Mouse (Mus musculus) liver, embryonic 13.5 days (tissue): ENCODE measurements at regions not wholly inside any gene's neighbourhood (a gene's known extent, or its start where the extent isn't known, plus 50 kb on each side); places are given as distances from the start of the nearest gene placed in this dataset.

Experiments used
- ATAC-seq: fragments of 200-750 bp; cut with Nextera tagmentation; 2 replicates; pipeline ENCODE4 v1.8.0; 2017; ENCODE audit warnings: low read depth, mild to moderate bottlenecking, moderate number of reproducible peaks, moderate library complexity
- DNase-seq: peaks from one replicate; pipeline ENCODE4 v3.0.0; 2022
- H3K27ac ChIP-seq: fragments of 300-500 bp; sonication (generic); 2 replicates; pipeline ENCODE4 v1.5.1; 2015; ENCODE audit warnings: moderate library complexity, mild to moderate bottlenecking, inconsistent platforms
- H3K27me3 ChIP-seq: fragments of 300-500 bp; sonication (generic); 2 replicates; pipeline ENCODE4 v1.6.1; 2015; ENCODE audit warnings: mild to moderate bottlenecking, inconsistent platforms
- H3K36me3 ChIP-seq: fragments of 300-500 bp; sonication (generic); 2 replicates; pipeline ENCODE4 v1.6.1; 2015; ENCODE audit warnings: mild to moderate bottlenecking, inconsistent platforms
- H3K4me1 ChIP-seq: fragments of 300-500 bp; sonication (generic); replicated peaks from 2 replicates; pipeline ENCODE4 v1.6.1; 2015; ENCODE audit warnings: inconsistent platforms
- H3K4me2 ChIP-seq: fragments of 300-500 bp; sonication (generic); 2 replicates; pipeline ENCODE4 v1.6.1; 2015; ENCODE audit warnings: inconsistent platforms, mild to moderate bottlenecking, moderate library complexity
- H3K4me3 ChIP-seq: fragments of 300-500 bp; sonication (generic); replicated peaks from 2 replicates; pipeline ENCODE4 v1.5.1; 2015; ENCODE audit warnings: mild to moderate bottlenecking, inconsistent platforms
- H3K9ac ChIP-seq: fragments of 300-500 bp; sonication (generic); 2 replicates; pipeline ENCODE4 v1.6.1; 2015; ENCODE audit warnings: mild to moderate bottlenecking, inconsistent platforms
- H3K9me3 ChIP-seq: fragments of 300-500 bp; sonication (generic); replicated peaks from 2 replicates; pipeline ENCODE4 v1.6.1; 2016; ENCODE audit warnings: inconsistent platforms
- WGBS: fragments of 180-500 bp; shearing (Covaris S2); methylation state at CpG from one replicate; pipeline ENCODE4 v1.1.7; 2015; ENCODE audit not compliant: insufficient replicate concordance; 5-methylcytosine and 5-hydroxymethylcytosine counted together

GRCm38 (mm10) chr9:84253022-84253991, 328.4 kb downstream of the Bckdhb start:
- no peaks in the 10 kb centered on the region for H3K9me3 ChIP-seq
- DNase-seq: peak; percentile 0
- no peaks in the 10 kb centered on the region for H3K27me3 ChIP-seq
- WGBS: 15% methylated on average over 7 of the region's 7 CpGs
- H3K4me3 ChIP-seq: no peak overlapping the region
- H3K36me3 ChIP-seq: no peaks in the 10 kb centered on the region
- ATAC-seq: no peak
- no peak overlapping the region for H3K27ac ChIP-seq
- H3K9ac ChIP-seq: no peak overlapping the region
- no peaks in the 10 kb centered on the region for H3K4me1 ChIP-seq
- no peak overlapping the region for H3K4me2 ChIP-seq

- WGBS: 53% methylated on average over 1 of the region's 1 CpGs
- ATAC-seq: no peak
- H3K4me2 ChIP-seq: no peak overlapping the region
- no peak overlapping the region for H3K9ac ChIP-seq
- no peak overlapping the region for H3K27ac ChIP-seq
- H3K4me3 ChIP-seq: no peak overlapping the region
- no peaks in the 10 kb centered on the region for H3K9me3 ChIP-seq
- no peaks in the 10 kb centered on the region for H3K36me3 ChIP-seq
- H3K27me3 ChIP-seq: no peaks in the 10 kb centered on the region
- no peaks in the 10 kb centered on the region for H3K4me1 ChIP-seq
- no peak for DNase-seq
Observed at GRCm38 (mm10) chr9:84258488-84258887, 333.5 kb downstream of the Bckdhb start.

- no peaks in the 10 kb centered on the region for H3K4me1 ChIP-seq
- no peaks in the 10 kb centered on the region for H3K36me3 ChIP-seq
- no peaks in the 10 kb centered on the region for H3K9me3 ChIP-seq
- no peak for ATAC-seq
- H3K27ac ChIP-seq: no peak overlapping the region
- H3K4me3 ChIP-seq: no peak overlapping the region
- no peaks in the 10 kb centered on the region for H3K27me3 ChIP-seq
- no peak overlapping the region for H3K9ac ChIP-seq
- DNase-seq: no peak
- no peak overlapping the region for H3K4me2 ChIP-seq
Observed at GRCm38 (mm10) chr9:84259751-84260150, 334.8 kb downstream of the Bckdhb start.

- no peak overlapping the region for H3K27ac ChIP-seq
- H3K9ac ChIP-seq: no peak overlapping the region
- no peaks in the 10 kb centered on the region for H3K9me3 ChIP-seq
- ATAC-seq (no peak), DNase-seq (no peak)
- no peaks in the 10 kb centered on the region for H3K4me1 ChIP-seq
- WGBS: 58% methylated on average over 5 of the region's 5 CpGs
- no peak overlapping the region for H3K4me2 ChIP-seq
- no peak overlapping the region for H3K4me3 ChIP-seq
- H3K27me3 ChIP-seq: no peaks in the 10 kb centered on the region
- H3K36me3 ChIP-seq: no peaks in the 10 kb centered on the region
Observed at GRCm38 (mm10) chr9:84262151-84262550, 337.2 kb downstream of the Bckdhb start.

- no peaks in the 10 kb centered on the region for H3K9me3 ChIP-seq
- H3K27me3 ChIP-seq: no peaks in the 10 kb centered on the region
- ATAC-seq: no peak
- DNase-seq: no peak
- H3K4me1 ChIP-seq: no peaks in the 10 kb centered on the region
- 34% methylated on average over 7 of the region's 7 CpGs for WGBS
- H3K4me2 ChIP-seq: no peak overlapping the region
- H3K27ac ChIP-seq: no peak overlapping the region
- H3K4me3 ChIP-seq: no peak overlapping the region
- H3K36me3 ChIP-seq: no peaks in the 10 kb centered on the region
- no peak overlapping the region for H3K9ac ChIP-seq
Observed at GRCm38 (mm10) chr9:84266974-84267373, 342.0 kb downstream of the Bckdhb start.

GRCm38 (mm10) chr9:84274608-84275007, 349.7 kb downstream of the Bckdhb start:
- Histone ChIP-seq H3K4me2 (no peak overlapping the region), H3K9ac (no peak overlapping the region), H3K9me3 (no peaks in the 10 kb centered on the region), H3K27me3 (no peaks in the 10 kb centered on the region), H3K4me3 (no peak overlapping the region), H3K4me1 (no peaks in the 10 kb centered on the region), H3K27ac (no peak overlapping the region), H3K36me3 (no peaks in the 10 kb centered on the region)
- ATAC-seq (no peak), DNase-seq (no peak)
- 33% methylated on average over 3 of the region's 3 CpGs for WGBS

- H3K9me3 ChIP-seq: no peaks in the 10 kb centered on the region; the same call in 1 of the 2 replicates
- H3K4me2 ChIP-seq: no peak overlapping the region
- H3K36me3 ChIP-seq: no peaks in the 10 kb centered on the region
- H3K27ac ChIP-seq: no peak overlapping the region
- ATAC-seq: no peak
- no peaks in the 10 kb centered on the region for H3K4me1 ChIP-seq
- DNase-seq: no peak
- WGBS: 68% methylated on average over 4 of the region's 4 CpGs
- no peaks in the 10 kb centered on the region for H3K27me3 ChIP-seq
- H3K9ac ChIP-seq: no peak overlapping the region
- no peak overlapping the region for H3K4me3 ChIP-seq
Observed at GRCm38 (mm10) chr9:84278295-84278694, 353.4 kb downstream of the Bckdhb start.

- H3K9ac ChIP-seq: no peak overlapping the region
- H3K27ac ChIP-seq: no peak overlapping the region
- H3K27me3 ChIP-seq: no peaks in the 10 kb centered on the region
- H3K9me3 ChIP-seq: no peaks in the 10 kb centered on the region; the same call in 1 of the 2 replicates
- no peak overlapping the region for H3K4me3 ChIP-seq
- ATAC-seq (no peak), DNase-seq (no peak)
- WGBS: 59% methylated on average over 1 of the region's 1 CpGs
- no peaks in the 10 kb centered on the region for H3K36me3 ChIP-seq
- no peak overlapping the region for H3K4me2 ChIP-seq
- no peaks in the 10 kb centered on the region for H3K4me1 ChIP-seq
Observed at GRCm38 (mm10) chr9:84278731-84279130, 353.8 kb downstream of the Bckdhb start.

- 73% methylated on average over 4 of the region's 4 CpGs for WGBS
- DNase-seq (no peak), ATAC-seq (no peak)
- no peaks in the 10 kb centered on the region; the same call in 1 of the 2 replicates for H3K9me3 ChIP-seq
- H3K36me3 ChIP-seq: no peaks in the 10 kb centered on the region
- H3K4me1 ChIP-seq: no peaks in the 10 kb centered on the region
- no peak overlapping the region for H3K4me2 ChIP-seq
- H3K27ac ChIP-seq: no peak overlapping the region
- no peak overlapping the region for H3K9ac ChIP-seq
- no peak overlapping the region for H3K4me3 ChIP-seq
- H3K27me3 ChIP-seq: no peaks in the 10 kb centered on the region
Observed at GRCm38 (mm10) chr9:84280898-84281297, 356.0 kb downstream of the Bckdhb start.

GRCm38 (mm10) chr9:84281610-84282009, 356.7 kb downstream of the Bckdhb start:
- no peak overlapping the region for H3K27ac ChIP-seq
- H3K27me3 ChIP-seq: no peaks in the 10 kb centered on the region
- no peaks in the 10 kb centered on the region for H3K36me3 ChIP-seq
- no peak overlapping the region for H3K9ac ChIP-seq
- H3K9me3 ChIP-seq: no peaks in the 10 kb centered on the region; the same call in 1 of the 2 replicates
- H3K4me2 ChIP-seq: no peak overlapping the region
- H3K4me3 ChIP-seq: no peak overlapping the region
- DNase-seq (no peak), ATAC-seq (no peak)
- H3K4me1 ChIP-seq: no peaks in the 10 kb centered on the region
- 35% methylated on average over 3 of the region's 3 CpGs for WGBS

- no peak for ATAC-seq
- WGBS: 71% methylated on average over 5 of the region's 6 CpGs
Observed at GRCm38 (mm10) chr9:84283296-84283695, 358.4 kb downstream of the Bckdhb start.

GRCm38 (mm10) chr9:84285604-84286003, 360.7 kb downstream of the Bckdhb start:
- Histone ChIP-seq H3K4me1 (no peaks in the 10 kb centered on the region), H3K9ac (no peak overlapping the region), H3K4me2 (no peak overlapping the region), H3K27ac (no peak overlapping the region), H3K27me3 (no peaks in the 10 kb centered on the region), H3K36me3 (no peaks in the 10 kb centered on the region), H3K4me3 (no peak overlapping the region), H3K9me3 (no peaks in the 10 kb centered on the region; the same call in 1 of the 2 replicates)
- WGBS: 73% methylated on average over 4 of the region's 4 CpGs
- ATAC-seq (no peak), DNase-seq (no peak)

More at GRCm38 (mm10) chr9:84283296-84283695, 358.4 kb downstream of the Bckdhb start:
- Histone ChIP-seq H3K36me3 (no peaks in the 10 kb centered on the region), H3K27me3 (no peaks in the 10 kb centered on the region), H3K9me3 (no peaks in the 10 kb centered on the region; the same call in 1 of the 2 replicates), H3K9ac (no peak overlapping the region), H3K4me2 (no peak overlapping the region), H3K4me3 (no peak overlapping the region), H3K4me1 (no peaks in the 10 kb centered on the region), H3K27ac (no peak overlapping the region)
- DNase-seq: no peak
